In the genomic region with DNA sequence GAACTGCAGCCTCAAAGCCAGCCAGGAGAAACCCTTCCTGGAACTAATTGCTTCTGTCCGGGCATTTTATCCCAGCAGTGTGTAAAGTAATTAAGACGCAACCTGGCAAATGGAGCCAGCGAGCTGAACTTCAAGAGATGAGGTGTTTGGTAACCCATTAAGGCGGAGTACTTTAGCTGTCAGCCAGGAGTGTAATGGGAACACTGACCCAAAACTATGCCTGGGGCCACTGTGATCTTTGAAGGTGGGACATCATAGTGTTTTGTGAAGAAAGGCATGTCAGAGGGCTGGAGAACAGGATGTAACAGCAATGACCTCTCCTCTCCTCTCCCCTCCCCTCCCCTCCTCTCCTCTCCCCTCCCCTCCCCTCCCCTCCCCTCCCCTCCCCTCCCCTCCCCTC, we compare ENCODE assay signal across 11 mouse cellular contexts. TPM values are rescaled to one million over a fixed set of nuclear protein-coding genes. Genes with fewer than 3 reads are reported as not detected.
"Had no signal": no experiment of that assay in that cellular context is flagged by ENCODE, and none has a peak within 500 bp of the region (broad histone marks: within the 10 kb centered on the region; RNA-seq: fewer than 3 reads in every experiment).

No protein-coding gene starts in this region.

- H3K36me3 ChIP-seq: limb, embryonic 15.5 days; liver, embryonic 12.5 days; midbrain, embryonic 12.5 days; neural tube, embryonic 15.5 days had no signal

- ATAC-seq: liver, embryonic 12.5 days had no signal

- H3K9me3 ChIP-seq: limb, embryonic 15.5 days; liver, embryonic 12.5 days; megakaryocyte, embryonic 14.5 days; midbrain, embryonic 12.5 days; neural tube, embryonic 15.5 days had no signal

- H3K4me1 ChIP-seq: limb, embryonic 15.5 days; liver, embryonic 12.5 days; megakaryocyte, embryonic 14.5 days; midbrain, embryonic 12.5 days; neural tube, embryonic 15.5 days had no signal

- H3K27me3 ChIP-seq: limb, embryonic 15.5 days; liver, embryonic 12.5 days; midbrain, embryonic 12.5 days; neural tube, embryonic 15.5 days had no signal

- H3K9ac ChIP-seq: limb, embryonic 15.5 days; liver, embryonic 12.5 days; lung, embryonic 14.5 days; midbrain, embryonic 12.5 days; neural tube, embryonic 15.5 days had no signal

- DNase-seq: kidney, adult 8-10 months; lung, embryonic 14.5 days; lung, postnatal 10 days; thymus, postnatal 36 days had no signal

- H3K27ac ChIP-seq: limb, embryonic 15.5 days; liver, embryonic 12.5 days; macrophage; midbrain, embryonic 12.5 days; neural tube, embryonic 15.5 days had no signal

- H3K4me3 ChIP-seq: limb, embryonic 15.5 days; liver, embryonic 12.5 days; megakaryocyte, embryonic 14.5 days; midbrain, embryonic 12.5 days; neural tube, embryonic 15.5 days had no signal

- H3K4me2 ChIP-seq: limb, embryonic 15.5 days; liver, embryonic 12.5 days; lung, embryonic 14.5 days; midbrain, embryonic 12.5 days; neural tube, embryonic 15.5 days had no signal

RNA-seq across cellular contexts. Expression of a gene that starts 7.5 kb away (rescaled TPM):
- polyA plus RNA-seq: limb, embryonic 11.5 days; macrophage had no signal
